8 mouse cellular contexts compared by ENCODE assay signal in the genomic region with DNA sequence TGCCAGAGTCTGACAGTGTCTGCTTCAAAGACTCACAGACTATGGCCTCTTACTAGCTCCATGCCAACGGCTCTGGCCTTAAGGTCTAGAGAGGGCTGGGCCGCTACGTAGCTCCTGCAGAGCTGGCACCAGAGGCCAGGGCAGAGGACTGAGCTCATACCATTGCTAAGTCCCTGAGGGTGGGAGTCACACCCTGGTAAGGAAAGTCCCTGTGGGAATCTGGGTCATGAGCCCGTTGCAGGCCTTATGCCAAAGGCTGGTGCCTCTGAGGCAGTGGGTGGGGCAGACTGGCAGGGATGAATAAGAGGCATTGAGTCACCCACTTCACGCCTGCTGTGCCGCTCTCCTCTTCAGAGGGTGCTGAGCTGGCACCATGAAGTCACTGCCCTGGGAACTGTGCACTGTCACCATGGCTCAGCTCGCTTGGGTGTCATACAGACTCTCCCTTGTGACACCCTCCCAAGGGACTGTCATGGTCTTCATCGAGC. TPM values are rescaled to one million over a fixed set of nuclear protein-coding genes. Genes with fewer than 3 reads are reported as not detected.
DNase-seq lines count a peak whose midpoint lies in the region; ATAC-seq and TF ChIP-seq lines count a peak whose summit lies in the region.

No protein-coding gene starts in this region.

- peaks cover 2% of the 10 kb centered on the region; the same call in 1 of the 2 replicates for H3K9me3 ChIP-seq in midbrain, embryonic 16.5 days (replicated peaks; ENCODE audit: control insufficient read depth, low read length, poor library complexity, severe bottlenecking)
- no peaks in the 10 kb centered on the region for H3K9me3 ChIP-seq in midbrain, embryonic 14.5 days (ENCODE audit: control insufficient read depth, low read length)
- H3K9me3 ChIP-seq in forebrain, embryonic 15.5 days: no peaks in the 10 kb centered on the region

- H3K4me1 ChIP-seq in cerebellum, adult 2 months (ENCODE audit: control insufficient read depth, insufficient read depth, low read length): peaks cover 9% of the 10 kb centered on the region
- H3K4me1 ChIP-seq in midbrain, embryonic 16.5 days (ENCODE audit: control insufficient read depth, insufficient read depth, low read length): no peaks in the 10 kb centered on the region
- H3K4me1 ChIP-seq in midbrain, embryonic 14.5 days (ENCODE audit: control insufficient read depth, insufficient read depth, low read length): no peaks in the 10 kb centered on the region
- no peaks in the 10 kb centered on the region for H3K4me1 ChIP-seq in thymus, adult 2 months (replicated peaks; ENCODE audit: control insufficient read depth, insufficient read depth, low read length)
- H3K4me1 ChIP-seq in forebrain, embryonic 15.5 days: no peaks in the 10 kb centered on the region

- TF ChIP-seq POLR2A in cerebellum, adult 2 months (IDR thresholded peaks at IDR 0.05; ENCODE audit: borderline replicate concordance, insufficient read depth, low read length): no peak
- TF ChIP-seq POLR2A in myocyte (IDR thresholded peaks at IDR 0.05; ENCODE audit: insufficient read length, low read depth): peak; percentile 33
- TF ChIP-seq POLR2A in thymus, adult 2 months (IDR thresholded peaks at IDR 0.05; ENCODE audit: control insufficient read depth, extremely low read depth, insufficient read depth, low read length, poor library complexity): no peak

- peak; percentile 52 to 58 for DNase-seq in cerebellum, adult 2 months
- no peak for DNase-seq in cerebellum, adult 11-12 months
- DNase-seq in midbrain, embryonic 14.5 days: no peak
- DNase-seq in layer of hippocampus, adult 2 months (ENCODE audit: low spot score in 2 of 2): peak; percentile 61 to 71
- no peak for DNase-seq in thymus, adult 2 months

- no peak overlapping the region for H3ac ChIP-seq in myocyte (ENCODE audit: control insufficient read depth, insufficient read length)

- WGBS in cerebellum, adult 2 months: 15% methylated on average over 8 of the region's 8 CpGs
- WGBS in midbrain, embryonic 16.5 days: 81% methylated on average over 8 of the region's 8 CpGs
- WGBS in midbrain, embryonic 14.5 days: 93% methylated on average over 8 of the region's 8 CpGs
- WGBS in thymus, adult 2 months: 97% methylated on average over 8 of the region's 8 CpGs
- WGBS in forebrain, embryonic 15.5 days: 81% methylated on average over 8 of the region's 8 CpGs

- TF ChIP-seq CTCF in cerebellum, adult 2 months (IDR thresholded peaks at IDR 0.05; ENCODE audit: borderline replicate concordance, insufficient read depth, low read depth, low read length): no peak
- no peak for TF ChIP-seq CTCF in layer of hippocampus, adult 2 months (conservative IDR thresholded peaks at IDR 0.05)
- TF ChIP-seq CTCF in thymus, adult 2 months (IDR thresholded peaks at IDR 0.05; ENCODE audit: borderline replicate concordance, control insufficient read depth, extremely low read depth, insufficient read depth, low read length, poor library complexity): no peak

- H3K27me3 ChIP-seq in cerebellum, adult 2 months (ENCODE audit: control insufficient read depth, insufficient read depth, low read length): no peaks in the 10 kb centered on the region
- no peaks in the 10 kb centered on the region for H3K27me3 ChIP-seq in midbrain, embryonic 16.5 days (ENCODE audit: control insufficient read depth, insufficient read depth, low read depth, low read length)
- H3K27me3 ChIP-seq in midbrain, embryonic 14.5 days (ENCODE audit: control insufficient read depth, insufficient read depth, low read length): no peaks in the 10 kb centered on the region
- no peaks in the 10 kb centered on the region for H3K27me3 ChIP-seq in myocyte (ENCODE audit: control insufficient read depth, insufficient read depth, insufficient read length)
- no peaks in the 10 kb centered on the region for H3K27me3 ChIP-seq in thymus, adult 2 months (ENCODE audit: control insufficient read depth, insufficient read depth, low read length)
- no peaks in the 10 kb centered on the region for H3K27me3 ChIP-seq in forebrain, embryonic 15.5 days

- no peak overlapping the region for H3K27ac ChIP-seq in cerebellum, adult 2 months (ENCODE audit: insufficient read depth, low read length)
- H3K27ac ChIP-seq in midbrain, embryonic 16.5 days (ENCODE audit: low read length): no peak overlapping the region
- H3K27ac ChIP-seq in midbrain, embryonic 14.5 days (replicated peaks; ENCODE audit: low read depth, low read length): no peak overlapping the region
- H3K27ac ChIP-seq in layer of hippocampus, adult 2 months: peak overlapping the region; percentile 72
- H3K27ac ChIP-seq in thymus, adult 2 months (ENCODE audit: control insufficient read depth, insufficient read depth, low read length): no peak overlapping the region
- H3K27ac ChIP-seq in forebrain, embryonic 15.5 days (replicated peaks): no peak overlapping the region

- no peak overlapping the region for H3K4me2 ChIP-seq in midbrain, embryonic 16.5 days (ENCODE audit: low read length)
- H3K4me2 ChIP-seq in midbrain, embryonic 14.5 days (ENCODE audit: low read length): no peak overlapping the region
- peak overlapping the region; percentile 85 for H3K4me2 ChIP-seq in myocyte (ENCODE audit: low read depth)
- H3K4me2 ChIP-seq in forebrain, embryonic 15.5 days (replicated peaks): no peak overlapping the region

- no peak overlapping the region for H3K4me3 ChIP-seq in cerebellum, adult 2 months (replicated peaks; ENCODE audit: insufficient read depth, low read depth, low read length)
- no peak overlapping the region for H3K4me3 ChIP-seq in midbrain, embryonic 16.5 days (ENCODE audit: low read depth, low read length)
- no peak overlapping the region for H3K4me3 ChIP-seq in midbrain, embryonic 14.5 days (replicated peaks; ENCODE audit: low read depth, low read length)
- peak overlapping the region; percentile 13; the same call in 1 of the 2 replicates for H3K4me3 ChIP-seq in layer of hippocampus, adult 2 months
- no peak overlapping the region for H3K4me3 ChIP-seq in myocyte
- no peak overlapping the region for H3K4me3 ChIP-seq in thymus, adult 2 months (ENCODE audit: control insufficient read depth, insufficient read depth, low read length)
- H3K4me3 ChIP-seq in forebrain, embryonic 15.5 days: no peak overlapping the region

- ATAC-seq in midbrain, embryonic 16.5 days: 0 out of 2 replicates have a peak, but pooled peaks have one; percentile 45
- ATAC-seq in midbrain, embryonic 14.5 days (ENCODE audit: low FRiP score, low TSS enrichment): no peak
- ATAC-seq in forebrain, embryonic 15.5 days (replicated peaks): no peak

- H3K36me3 ChIP-seq in midbrain, embryonic 16.5 days (ENCODE audit: control insufficient read depth, insufficient read depth, low read length): peaks cover 17% of the 10 kb centered on the region
- H3K36me3 ChIP-seq in midbrain, embryonic 14.5 days (ENCODE audit: control insufficient read depth, insufficient read depth, low read length): peaks cover 46% of the 10 kb centered on the region
- no peaks in the 10 kb centered on the region for H3K36me3 ChIP-seq in myocyte (ENCODE audit: control insufficient read depth, insufficient read depth)
- peaks cover 28% of the 10 kb centered on the region for H3K36me3 ChIP-seq in thymus, adult 2 months (ENCODE audit: control insufficient read depth, insufficient read depth, low read length)
- peaks cover 19% of the 10 kb centered on the region for H3K36me3 ChIP-seq in forebrain, embryonic 15.5 days

- H3K9ac ChIP-seq in midbrain, embryonic 16.5 days (ENCODE audit: low read depth, low read length): no peak overlapping the region
- H3K9ac ChIP-seq in midbrain, embryonic 14.5 days (replicated peaks; ENCODE audit: low read length): no peak overlapping the region
- H3K9ac ChIP-seq in forebrain, embryonic 15.5 days (replicated peaks): no peak overlapping the region

- no peaks in the 10 kb centered on the region for H3K79me2 ChIP-seq in myocyte (ENCODE audit: control insufficient read depth, insufficient read depth)

RNA-seq across cellular contexts. Expression of a gene that starts 12.3 kb away (rescaled TPM):
- 4.2 and 4.8 TPM in 2 replicates for polyA plus RNA-seq in cerebellum, adult 2 months (2012; rRNA removed)
- polyA plus RNA-seq in midbrain, embryonic 16.5 days (2015; fragmentation: Nextera tagmentation; extraction: Ambion mirVana): 1.1 and 1.2 TPM in 2 replicates
- polyA plus RNA-seq in midbrain, embryonic 14.5 days (2014; fragmentation: Nextera tagmentation; extraction: Ambion mirVana): 0.88 and 1.3 TPM in 2 replicates
- total RNA-seq in layer of hippocampus, adult 2 months (2021): 1 to 10 TPM; 1.6 to 1.8 TPM
- 0.56 TPM for polyA plus RNA-seq in myocyte (2012; fragmentation: generic; extraction: Trizol)
- 60.5 and 65.9 TPM in 2 replicates for polyA plus RNA-seq in thymus, adult 2 months (2012; rRNA removed)
- polyA plus RNA-seq in forebrain, embryonic 15.5 days (2015; fragmentation: Nextera tagmentation; extraction: Ambion mirVana): 0.97 and 1.1 TPM in 2 replicates

RNA-seq across cellular contexts. Expression of a gene that starts 30.2 kb away (rescaled TPM):
- 23.6 and 23.9 TPM in 2 replicates for polyA plus RNA-seq in cerebellum, adult 2 months (2012; rRNA removed)
- polyA plus RNA-seq in midbrain, embryonic 16.5 days (2015; fragmentation: Nextera tagmentation; extraction: Ambion mirVana): 16.1 and 17.0 TPM in 2 replicates
- polyA plus RNA-seq in midbrain, embryonic 14.5 days (2014; fragmentation: Nextera tagmentation; extraction: Ambion mirVana): 20.3 and 21.4 TPM in 2 replicates
- total RNA-seq in layer of hippocampus, adult 2 months (2021): 10 to 100 TPM; 10.7 to 11.6 TPM
- polyA plus RNA-seq in myocyte (2012; fragmentation: generic; extraction: Trizol): 32.2 TPM
- 59.4 and 64.2 TPM in 2 replicates for polyA plus RNA-seq in thymus, adult 2 months (2012; rRNA removed)
- 24.0 and 25.7 TPM in 2 replicates for polyA plus RNA-seq in forebrain, embryonic 15.5 days (2015; fragmentation: Nextera tagmentation; extraction: Ambion mirVana)

RNA-seq across cellular contexts. Expression of a gene that starts 35.6 kb away (rescaled TPM):
- 51.8 and 58.7 TPM in 2 replicates for polyA plus RNA-seq in cerebellum, adult 2 months (2012; rRNA removed)
- polyA plus RNA-seq in midbrain, embryonic 16.5 days (2015; fragmentation: Nextera tagmentation; extraction: Ambion mirVana): 3.5 and 4.7 TPM in 2 replicates
- 3.8 and 5.8 TPM in 2 replicates for polyA plus RNA-seq in midbrain, embryonic 14.5 days (2014; fragmentation: Nextera tagmentation; extraction: Ambion mirVana)
- 10 to 100 TPM; 37.1 to 38.0 TPM for total RNA-seq in layer of hippocampus, adult 2 months (2021)
- polyA plus RNA-seq in myocyte (2012; fragmentation: generic; extraction: Trizol): 14.3 TPM
- 150 and 172 TPM in 2 replicates for polyA plus RNA-seq in thymus, adult 2 months (2012; rRNA removed)
- polyA plus RNA-seq in forebrain, embryonic 15.5 days (2015; fragmentation: Nextera tagmentation; extraction: Ambion mirVana): 4.9 and 6.3 TPM in 2 replicates

RNA-seq across cellular contexts. Expression of a gene that starts 39.8 kb away (rescaled TPM):
- polyA plus RNA-seq in cerebellum, adult 2 months (2012; rRNA removed): 9.4 and 10.2 TPM in 2 replicates
- polyA plus RNA-seq in midbrain, embryonic 16.5 days (2015; fragmentation: Nextera tagmentation; extraction: Ambion mirVana): 6.1 and 6.5 TPM in 2 replicates
- 6.4 and 7.3 TPM in 2 replicates for polyA plus RNA-seq in midbrain, embryonic 14.5 days (2014; fragmentation: Nextera tagmentation; extraction: Ambion mirVana)
- 10 to 100 TPM in 1 of 2 experiments, 1 to 10 TPM in 1; 6.5 to 10.3 TPM for total RNA-seq in layer of hippocampus, adult 2 months (2021)
- polyA plus RNA-seq in myocyte (2012; fragmentation: generic; extraction: Trizol): 4.1 TPM
- polyA plus RNA-seq in thymus, adult 2 months (2012; rRNA removed): 7.9 and 9.5 TPM in 2 replicates
- polyA plus RNA-seq in forebrain, embryonic 15.5 days (2015; fragmentation: Nextera tagmentation; extraction: Ambion mirVana): 7.9 and 9.0 TPM in 2 replicates

RNA-seq across cellular contexts. Expression of a gene that starts 58.1 kb away (rescaled TPM):
- polyA plus RNA-seq in cerebellum, adult 2 months (2012; rRNA removed): 10.8 and 11.1 TPM in 2 replicates
- polyA plus RNA-seq in midbrain, embryonic 16.5 days (2015; fragmentation: Nextera tagmentation; extraction: Ambion mirVana): 14.7 and 18.5 TPM in 2 replicates
- 9.4 and 10.8 TPM in 2 replicates for polyA plus RNA-seq in midbrain, embryonic 14.5 days (2014; fragmentation: Nextera tagmentation; extraction: Ambion mirVana)
- total RNA-seq in layer of hippocampus, adult 2 months (2021): 1 to 10 TPM; 9.1 to 9.7 TPM
- polyA plus RNA-seq in myocyte (2012; fragmentation: generic; extraction: Trizol): 9.8 TPM
- polyA plus RNA-seq in thymus, adult 2 months (2012; rRNA removed): 24.8 and 24.9 TPM in 2 replicates
- 16.5 and 16.9 TPM in 2 replicates for polyA plus RNA-seq in forebrain, embryonic 15.5 days (2015; fragmentation: Nextera tagmentation; extraction: Ambion mirVana)

Comparison
In these comparisons a context has a peak if more than half of its experiments do, and no peak if none do; other contexts are left out.
1. DNase-seq: peak in cerebellum, adult 2 months (2 of 2) and layer of hippocampus, adult 2 months (2 of 2); none in cerebellum, adult 11-12 months (single experiment), midbrain, embryonic 14.5 days (single experiment) and thymus, adult 2 months (single experiment).
2. RNA of a gene that starts 12.3 kb away (polyA plus RNA-seq): 60.5 to 65.9 TPM in thymus, adult 2 months; 4.2 to 4.8 TPM in cerebellum, adult 2 months, 0.88 to 1.3 TPM in midbrain, embryonic 14.5 days, 0.97 to 1.1 TPM in forebrain, embryonic 15.5 days, 1.1 to 1.2 TPM in midbrain, embryonic 16.5 days and 0.56 TPM in myocyte (single experiment); every median in the first group is over 10 times any median in the second.